Mouse (Mus musculus) lung, postnatal 0 days (tissue): ENCODE measurements around the gene Stat3. TPM values are rescaled to one million over a fixed set of nuclear protein-coding genes. Genes with fewer than 3 reads are reported as not detected.
A peak's percentile ranks its signal among the peaks of the same experiment; 100 is the strongest.

ENCODE experiments used
- ATAC-seq: fragments of 200-750 bp; cut with Nextera tagmentation; 2 replicates; pipeline ENCODE4 v1.8.0; 2017; ENCODE audit warnings: moderate library complexity
- DNase-seq: peaks from one replicate; pipeline ENCODE4 v3.0.0-alpha.2; 2016; ENCODE audit warnings: low spot score
- H3K27ac ChIP-seq: fragments of 300-500 bp; sonication (generic); 2 replicates; pipeline ENCODE4 v1.5.1; 2014; ENCODE audit warnings: antibody characterized with exemption, mild to moderate bottlenecking, low read length, mixed read lengths
- H3K27me3 ChIP-seq: fragments of 300-500 bp; sonication (generic); replicated peaks from 2 replicates; pipeline ENCODE4 v1.6.1; 2014; ENCODE audit warnings: low read length, mixed read lengths; ENCODE audit not compliant: insufficient read depth
- H3K36me3 ChIP-seq: fragments of 300-500 bp; sonication (generic); 2 replicates; pipeline ENCODE4 v1.6.1; 2014; ENCODE audit warnings: low read length, mixed read lengths; ENCODE audit not compliant: insufficient read depth
- H3K4me1 ChIP-seq: fragments of 300-500 bp; sonication (generic); 2 replicates; pipeline ENCODE4 v1.6.1; 2014; ENCODE audit warnings: antibody characterized with exemption, low read depth, low read length, mixed read lengths; ENCODE audit not compliant: insufficient read depth
- H3K4me2 ChIP-seq: fragments of 300-500 bp; sonication (generic); replicated peaks from 2 replicates; pipeline ENCODE4 v1.6.1; 2014; ENCODE audit warnings: low read depth, mild to moderate bottlenecking, low read length, moderate library complexity, mixed read lengths
- H3K4me3 ChIP-seq: fragments of 300-500 bp; sonication (generic); 2 replicates; pipeline ENCODE4 v1.5.1; 2014; ENCODE audit warnings: low read depth, low read length
- H3K9ac ChIP-seq: fragments of 300-500 bp; sonication (generic); replicated peaks from 2 replicates; pipeline ENCODE4 v1.6.1; 2014; ENCODE audit warnings: low read depth, mild to moderate bottlenecking
- H3K9me3 ChIP-seq: fragments of 300-500 bp; sonication (generic); 2 replicates; pipeline ENCODE4 v1.6.1; 2016; ENCODE audit warnings: low read length, mixed read lengths
- CTCF ChIP-seq: IDR thresholded peaks from 2 replicates; pipeline ENCODE4 v1.5.1; 2016; ENCODE audit warnings: antibody characterized with exemption, mild to moderate bottlenecking
- EP300 ChIP-seq: IDR thresholded peaks from 2 replicates; pipeline ENCODE4 v1.6.1; 2016; ENCODE audit warnings: antibody characterized with exemption, mild to moderate bottlenecking, control low read depth
- WGBS: fragments of 180-500 bp; shearing (Covaris S2); extraction: QIAGEN DNeasy Blood & Tissue Kit; methylation state at CpG from one replicate; pipeline ENCODE4 v1.1.7; 2014; 5-methylcytosine and 5-hydroxymethylcytosine counted together
- polyA plus RNA-seq: library from polyadenylated mRNA; unstranded; fragments of >200 nt; fragmentation: Nextera tagmentation; extraction: Ambion mirVana; gene quantifications from 2 replicates; pipeline ENCODE4 v1.2.1, GENCODE M21; 2015

Gene Stat3
- polyA plus RNA-seq, 1 experiment from 2014 or later: 100 TPM

DNA sequence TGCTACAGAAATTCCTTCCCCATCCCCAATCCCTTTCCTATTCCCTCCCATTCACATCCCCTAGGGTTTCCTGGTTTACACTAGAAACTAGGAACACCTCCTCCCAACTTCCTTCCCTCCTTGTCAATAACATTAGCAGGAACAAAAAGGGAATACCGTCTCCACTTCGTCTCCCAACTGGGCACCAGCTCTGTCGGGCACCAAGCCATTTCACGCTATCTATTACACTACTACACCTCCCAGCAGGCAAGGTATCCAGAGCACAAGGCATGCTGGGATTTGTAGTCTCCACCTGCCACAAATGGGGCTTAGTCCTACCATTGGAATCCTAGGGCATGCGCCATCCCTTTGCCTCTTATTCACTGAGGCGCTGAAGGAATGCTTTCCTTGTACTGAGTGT lies 21.2 kb upstream of the Stat3 start:
- H3K4me1 ChIP-seq: peaks cover 39% of the 10 kb centered on the region
- WGBS: 14% methylated on average over 6 of the region's 6 CpGs
- H3K36me3 ChIP-seq: peaks cover 14% of the 10 kb centered on the region; the same call in 1 of the 2 replicates

DNA sequence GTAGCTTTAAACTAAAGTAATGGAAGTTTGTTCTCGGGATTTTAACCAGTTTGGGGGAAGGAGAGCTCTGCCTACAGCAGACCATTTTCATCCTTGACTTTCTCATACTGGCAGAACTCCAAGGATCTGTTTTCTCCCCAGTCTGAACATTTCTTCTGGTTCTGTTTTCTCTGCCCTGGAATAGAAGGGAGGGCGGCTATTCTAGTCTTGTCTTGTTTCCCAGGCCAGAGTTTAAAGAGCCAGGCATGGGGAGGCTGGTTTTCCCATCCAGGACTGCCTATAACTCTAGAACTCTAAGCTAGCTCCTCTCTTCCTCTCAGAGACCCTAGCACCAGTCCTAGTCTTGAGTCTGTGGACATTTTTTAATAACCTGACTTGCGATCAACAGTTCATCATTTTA lies 20.5 kb upstream of the Stat3 start:
- Histone ChIP-seq H3K36me3 (peaks cover 14% of the 10 kb centered on the region; the same call in 1 of the 2 replicates), H3K4me2 (peak overlapping the region; percentile 39), H3K9me3 (no peaks in the 10 kb centered on the region), H3K27me3 (no peaks in the 10 kb centered on the region), H3K9ac (peak overlapping the region; percentile 19; the same call in 1 of the 2 replicates), H3K27ac (peak overlapping the region; percentile 82), H3K4me3 (0 out of 2 replicates have a peak overlapping the region, but pooled peaks have one; percentile 3), H3K4me1 (peaks cover 34% of the 10 kb centered on the region)
- TF ChIP-seq CTCF (no peak), EP300 (no peak)
- ATAC-seq (no peak), DNase-seq (peak; percentile 62)
- WGBS: 25% methylated on average over 3 of the region's 3 CpGs

More for the DNA sequence above, 21.2 kb upstream of the Stat3 start:
- ATAC-seq (peak; percentile 62), DNase-seq (peak; percentile 80)
- TF ChIP-seq CTCF (no peak), EP300 (peak; percentile 87)
- H3K9ac ChIP-seq: no peak overlapping the region
- no peaks in the 10 kb centered on the region for H3K27me3 ChIP-seq
- H3K4me3 ChIP-seq: no peak overlapping the region
- H3K27ac ChIP-seq: peak overlapping the region; percentile 82
- H3K9me3 ChIP-seq: no peaks in the 10 kb centered on the region
- H3K4me2 ChIP-seq: peak overlapping the region; percentile 39; the same call in 1 of the 2 replicates

DNA sequence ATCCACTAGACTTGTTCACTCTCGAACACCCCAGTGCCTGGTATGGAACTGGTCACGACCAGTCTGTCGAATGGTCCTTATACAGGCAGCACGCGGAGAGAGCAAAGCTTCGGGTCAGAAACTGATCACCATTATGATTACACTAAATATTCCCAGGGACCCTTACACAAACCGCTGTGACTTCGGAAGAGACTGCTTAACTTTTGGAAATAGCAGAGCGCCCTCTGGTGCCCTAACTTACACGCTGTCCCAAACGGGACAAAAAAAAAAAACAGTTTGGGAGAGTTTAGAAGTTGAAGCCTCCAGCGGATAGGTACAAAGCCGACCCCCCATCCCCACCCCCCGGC lies 20.1 kb upstream of the Stat3 start:
- Histone ChIP-seq H3K27me3 (no peaks in the 10 kb centered on the region), H3K36me3 (peaks cover 14% of the 10 kb centered on the region; the same call in 1 of the 2 replicates), H3K9ac (peak overlapping the region; percentile 19; the same call in 1 of the 2 replicates), H3K9me3 (no peaks in the 10 kb centered on the region), H3K4me2 (peak overlapping the region; percentile 39), H3K4me3 (no peak overlapping the region; the same call in 1 of the 2 replicates), H3K4me1 (peaks cover 34% of the 10 kb centered on the region), H3K27ac (peak overlapping the region; percentile 82)
- 5% methylated on average over 14 of the region's 14 CpGs for WGBS
- DNase-seq (peak; percentile 88), ATAC-seq (no peak)
- no peak for TF ChIP-seq EP300
- TF ChIP-seq CTCF: peak; percentile 75

DNA sequence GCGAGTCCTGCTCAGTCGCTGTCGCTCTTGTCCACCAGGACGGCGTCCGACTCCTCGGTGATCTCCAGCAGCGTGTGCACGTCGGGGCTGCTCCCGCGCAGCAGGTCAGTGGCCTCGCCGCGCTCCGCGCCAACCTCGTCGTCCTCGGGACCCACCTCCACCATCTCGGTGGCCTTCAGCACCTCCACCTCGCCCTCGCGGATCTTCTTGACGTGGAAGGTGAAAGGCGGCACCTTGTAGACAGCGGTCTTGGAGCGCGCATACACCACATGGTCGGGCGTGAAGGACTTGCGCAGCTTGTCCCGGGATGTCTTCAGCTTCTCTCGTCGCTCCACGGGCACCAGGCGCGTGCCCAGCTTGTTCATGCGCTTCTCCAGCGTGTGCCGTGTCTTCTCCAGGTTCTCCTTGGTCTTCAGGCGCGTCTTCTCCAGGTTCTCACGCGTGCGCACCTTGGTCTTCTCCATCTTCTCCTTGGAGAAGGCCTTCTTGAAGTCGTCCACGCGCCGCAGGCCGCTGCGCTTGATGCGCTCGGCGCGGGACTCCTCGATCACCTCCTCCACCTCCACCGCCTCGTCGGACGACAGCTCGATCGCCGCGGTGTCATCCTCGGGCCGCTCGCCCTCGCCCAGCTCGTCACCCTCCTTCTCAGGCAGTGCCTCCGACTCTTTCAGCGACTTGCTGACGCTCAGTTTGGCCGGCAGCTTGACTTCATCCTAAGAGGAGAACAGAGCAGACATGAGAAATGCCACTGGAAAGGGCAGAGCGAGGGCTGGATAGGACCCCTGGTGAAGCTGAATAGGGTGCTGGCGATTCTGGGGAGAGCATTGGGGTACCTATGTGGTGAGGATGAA lies 19.5 kb upstream of the Stat3 start:
- Histone ChIP-seq H3K9me3 (no peaks in the 10 kb centered on the region), H3K4me3 (no peak overlapping the region; the same call in 1 of the 2 replicates), H3K27ac (no peak overlapping the region), H3K4me2 (0 out of 2 replicates have a peak overlapping the region, but pooled peaks have one; percentile 8), H3K9ac (no peak overlapping the region), H3K4me1 (peaks cover 29% of the 10 kb centered on the region), H3K27me3 (no peaks in the 10 kb centered on the region), H3K36me3 (peaks cover 14% of the 10 kb centered on the region; the same call in 1 of the 2 replicates)
- DNase-seq: no peak
- 41% methylated on average over 75 of the region's 76 CpGs for WGBS
- TF ChIP-seq CTCF (no peak), EP300 (no peak)
- no peak for ATAC-seq

DNA sequence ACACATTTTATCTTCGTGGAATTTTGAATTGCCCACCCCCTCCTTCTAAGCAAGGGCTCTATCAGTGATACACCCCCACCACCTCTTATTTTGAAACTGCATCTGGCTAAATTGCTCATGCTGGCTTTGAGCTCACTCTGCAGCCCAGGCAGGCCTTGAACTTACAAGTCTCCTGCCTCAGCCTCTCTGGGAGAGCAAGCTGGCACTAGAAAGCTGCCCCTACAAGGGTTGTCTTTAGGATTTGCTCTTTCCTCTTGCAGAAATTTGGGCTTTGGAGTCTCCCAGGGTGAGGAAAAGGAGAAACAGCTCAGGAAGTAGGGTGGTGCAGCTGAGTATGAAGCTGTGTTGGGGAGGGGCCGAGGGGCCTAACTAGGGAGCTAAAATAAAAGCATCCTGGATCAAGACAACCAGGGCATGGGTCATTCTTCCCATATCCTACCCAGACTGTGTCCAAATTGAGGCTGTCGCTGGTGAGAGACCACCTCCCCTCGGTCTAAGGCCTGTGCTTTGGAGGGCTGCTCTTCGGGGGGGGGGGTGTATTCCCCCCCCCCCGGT lies 18.7 kb upstream of the Stat3 start:
- WGBS: 50% methylated on average over 4 of the region's 6 CpGs
- TF ChIP-seq CTCF: no peak
- no peak for TF ChIP-seq EP300
- DNase-seq (no peak), ATAC-seq (no peak)
- Histone ChIP-seq H3K4me3 (no peak overlapping the region), H3K9ac (no peak overlapping the region), H3K36me3 (peaks cover 14% of the 10 kb centered on the region; the same call in 1 of the 2 replicates), H3K27me3 (no peaks in the 10 kb centered on the region), H3K9me3 (no peaks in the 10 kb centered on the region), H3K27ac (no peak overlapping the region), H3K4me2 (no peak overlapping the region), H3K4me1 (peaks cover 21% of the 10 kb centered on the region)

DNA sequence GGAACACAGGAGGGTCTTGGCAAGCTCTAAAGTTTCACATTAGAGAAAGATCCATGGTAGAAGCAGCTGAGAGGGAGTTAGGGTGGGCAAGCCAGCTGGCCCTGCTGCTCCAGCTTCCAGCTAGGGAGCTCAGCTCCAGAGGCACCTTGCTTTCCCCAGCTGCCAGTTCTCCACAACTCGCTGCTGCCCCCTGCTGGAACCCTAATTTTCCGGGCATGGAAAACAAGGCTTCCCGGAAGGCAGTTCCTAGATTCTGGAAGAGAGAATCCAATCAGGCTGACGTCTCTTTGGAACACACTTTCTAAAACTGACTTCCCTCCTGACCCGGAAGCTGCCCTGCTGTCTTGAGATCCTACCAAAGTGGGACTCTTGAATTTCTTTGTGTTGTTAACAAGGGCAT lies 17.9 kb upstream of the Stat3 start:
- H3K4me3 ChIP-seq: no peak overlapping the region
- no peaks in the 10 kb centered on the region for H3K27me3 ChIP-seq
- H3K4me2 ChIP-seq: no peak overlapping the region
- WGBS: 3% methylated on average over 5 of the region's 5 CpGs
- H3K9me3 ChIP-seq: no peaks in the 10 kb centered on the region
- H3K4me1 ChIP-seq: peaks cover 14% of the 10 kb centered on the region
- H3K36me3 ChIP-seq: peaks cover 14% of the 10 kb centered on the region; the same call in 1 of the 2 replicates
- H3K9ac ChIP-seq: no peak overlapping the region
- DNase-seq (peak; percentile 87), ATAC-seq (0 out of 2 replicates have a peak, but pooled peaks have one; percentile 6)
- H3K27ac ChIP-seq: no peak overlapping the region
- TF ChIP-seq CTCF (peak; percentile 91), EP300 (no peak)
